Mouse (Mus musculus) lung, adult 2 months (tissue): ENCODE results near the gene Capn5. TPM values are rescaled to one million over a fixed set of nuclear protein-coding genes. Genes with fewer than 3 reads are reported as not detected.

Experiments
- DNase-seq: peaks from one replicate; pipeline ENCODE4 v3.0.0; 2022
- H3K4me1 ChIP-seq: fragments of 200-500 bp; 2 replicates; pipeline ENCODE4 v1.6.1; 2011; ENCODE audit warnings: low read length; ENCODE audit not compliant: control insufficient read depth, insufficient read depth
- H3K4me3 ChIP-seq: fragments of 200-500 bp; replicated peaks from 2 replicates; pipeline ENCODE3; 2011; ENCODE audit warnings: low read depth, mild to moderate bottlenecking, control low read depth, low read length; ENCODE audit errors: extremely low read depth
- CTCF ChIP-seq: fragments of 200-500 bp; IDR thresholded peaks from 2 replicates; pipeline ENCODE4 v1.5.1; 2011; ENCODE audit warnings: mild to moderate bottlenecking, low read length, control low read depth; ENCODE audit not compliant: insufficient read depth
- POLR2A ChIP-seq: fragments of 200-500 bp; IDR thresholded peaks from 2 replicates; pipeline ENCODE4 v1.6.1; 2011; ENCODE audit warnings: low read depth, mild to moderate bottlenecking, control low read depth, low read length, borderline replicate concordance; ENCODE audit errors: extremely low read depth
- WGBS: fragments of 180-500 bp; shearing (Covaris S2); methylation state at CpG from one replicate; pipeline ENCODE4 v1.1.7; 2018; 5-methylcytosine and 5-hydroxymethylcytosine counted together
- polyA plus RNA-seq: library from polyadenylated mRNA; depleted of rRNA; stranded (reverse); fragments of >200 nt; gene quantifications from 2 replicates; pipeline ENCODE4 v1.2.3, GENCODE M21; 2012; rRNA removed

Gene Capn5
- 19.0 and 22.2 TPM in 2 replicates for polyA plus RNA-seq

DNA sequence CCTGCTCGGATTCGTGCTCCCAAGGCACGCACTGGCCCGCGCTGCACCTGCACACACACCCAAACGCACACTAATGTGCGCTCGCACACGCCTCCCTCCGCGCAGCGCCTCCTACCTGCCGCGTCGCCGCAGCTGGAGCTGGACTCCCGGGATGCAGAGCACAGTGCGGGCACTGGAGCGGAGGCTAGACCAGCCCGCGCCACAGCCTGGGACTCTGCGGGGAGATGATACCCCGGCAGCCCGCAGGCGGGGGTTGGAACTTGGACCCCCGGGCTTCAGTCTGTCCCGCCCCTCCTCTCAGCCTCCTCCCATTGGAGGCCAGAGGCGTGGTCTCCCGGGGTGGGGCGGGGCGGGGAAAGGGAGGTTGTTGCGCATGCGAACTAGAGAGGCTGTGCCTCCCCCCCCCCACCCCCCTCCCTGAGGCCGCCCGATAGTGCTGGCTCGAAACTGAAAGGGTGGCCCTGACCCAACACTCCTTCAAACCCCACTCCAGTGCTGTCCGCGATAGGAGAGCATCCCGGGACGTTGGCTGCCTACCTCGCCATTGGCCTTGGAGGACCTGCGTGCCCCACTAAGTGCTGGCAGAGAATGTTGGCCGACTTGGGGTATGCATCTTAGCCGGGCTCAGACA is at the start of gene Capn5:
Capn5 (minus strand) TSS at position 346 of the 631 bp plus-strand sequence.
- DNase-seq: peak; percentile 74
- H3K4me1 ChIP-seq: peaks cover 8% of the 10 kb centered on the region
- peak within 1 kb of the TSS; percentile 88 for H3K4me3 ChIP-seq
- TF ChIP-seq POLR2A: peak; percentile 77; the same call in 1 of the 2 replicates
- TF ChIP-seq CTCF: peak; percentile 28; the same call in 1 of the 2 replicates
- WGBS: under 1% methylated on average over 44 of the region's 44 CpGs

DNA sequence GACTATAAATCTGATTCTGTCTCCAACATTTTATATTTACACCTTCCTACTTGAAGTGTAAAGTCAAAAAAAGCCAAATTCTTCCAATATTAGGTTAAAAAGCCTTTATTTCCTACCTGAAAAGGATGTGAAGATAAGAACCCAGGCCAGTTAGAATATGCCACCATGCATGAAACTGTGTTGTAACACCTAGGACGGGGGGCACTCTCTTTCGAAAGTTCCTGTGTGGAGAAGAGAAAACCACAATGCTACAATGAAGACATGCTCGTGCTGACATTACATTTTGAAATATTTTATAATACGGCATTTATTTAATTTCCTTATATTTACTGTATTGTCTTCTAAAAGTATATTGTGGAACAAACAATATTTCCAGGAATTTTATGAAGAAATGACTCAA is 45.7 kb upstream of the Capn5 start:
- TF ChIP-seq CTCF (no peak), POLR2A (no peak)

DNA sequence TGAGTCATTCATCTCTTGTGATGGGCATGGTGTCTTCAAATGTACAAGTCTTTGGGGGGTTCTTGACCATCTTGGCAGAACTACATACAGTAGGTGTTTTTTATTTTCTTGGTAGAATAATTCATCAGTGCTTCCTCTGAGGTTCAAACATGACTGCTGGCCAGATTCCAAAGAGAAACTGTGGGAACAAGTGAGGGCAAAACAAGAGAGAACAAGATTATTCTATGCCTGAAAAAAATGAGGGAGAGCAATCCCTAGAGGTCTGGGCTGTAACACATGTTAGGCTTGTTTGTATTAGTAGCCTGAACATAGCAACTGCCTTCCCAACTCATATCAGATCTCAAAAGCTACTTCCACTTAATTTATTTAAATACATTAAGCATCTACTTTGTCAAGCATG is 38.6 kb upstream of the Capn5 start:
- TF ChIP-seq CTCF (no peak), POLR2A (no peak)
- Histone ChIP-seq H3K4me1 (no peaks in the 10 kb centered on the region), H3K4me3 (no peak overlapping the region)
- DNase-seq: no peak

More for the DNA sequence above, 45.7 kb upstream of the Capn5 start:
- WGBS: 89% methylated on average over 4 of the region's 4 CpGs
- Histone ChIP-seq H3K4me3 (no peak overlapping the region), H3K4me1 (no peaks in the 10 kb centered on the region)
- DNase-seq: no peak

DNA sequence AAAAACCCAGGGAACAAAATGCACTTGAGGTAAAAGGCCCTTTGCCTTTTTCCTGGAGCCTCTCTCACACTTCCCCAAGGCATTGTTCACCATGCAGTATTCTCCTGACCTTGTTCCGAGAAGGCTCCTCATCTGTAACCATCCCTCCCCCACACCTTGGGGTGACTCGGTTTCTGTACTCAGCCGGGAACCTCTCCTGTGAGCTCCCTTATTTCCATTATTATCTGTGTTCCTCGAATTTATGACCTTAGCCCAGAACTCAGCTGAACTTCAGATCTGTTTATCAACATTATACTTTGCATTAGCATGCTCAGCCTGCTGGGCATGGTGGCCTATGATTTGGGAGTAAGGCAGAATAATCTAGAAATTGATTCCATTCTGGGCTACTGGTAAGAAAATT is 24.9 kb upstream of the Capn5 start:
- 57% methylated on average over 4 of the region's 4 CpGs for WGBS

DNA sequence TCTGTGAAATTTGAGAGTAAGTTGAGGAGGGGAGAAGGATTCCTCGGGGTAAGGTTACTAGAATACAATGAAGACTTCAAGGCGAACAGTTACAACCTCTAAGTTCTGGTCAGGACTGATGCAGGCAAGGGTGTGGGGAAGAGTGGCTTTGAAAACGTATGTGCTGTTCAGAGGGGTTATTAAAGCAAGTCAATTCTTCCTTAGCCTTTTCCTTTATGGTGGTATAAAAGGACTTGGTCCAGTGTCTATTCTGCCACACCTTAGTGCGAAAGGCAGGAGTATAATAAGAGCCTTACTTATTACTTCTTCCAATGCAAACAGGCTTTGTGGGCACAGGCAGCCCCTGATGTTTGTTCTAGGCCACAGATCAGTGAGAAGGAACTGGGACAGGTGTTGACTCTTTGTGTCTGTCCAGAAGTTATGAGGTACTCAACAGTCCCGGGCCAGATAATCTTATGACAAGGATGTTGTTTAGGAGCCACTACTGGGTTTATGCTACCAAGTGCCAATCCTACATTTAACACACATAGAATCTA is 23.5 kb upstream of the Capn5 start:
- Histone ChIP-seq H3K4me3 (no peak overlapping the region), H3K4me1 (peaks cover 2% of the 10 kb centered on the region)
- 75% methylated on average over 5 of the region's 5 CpGs for WGBS
- DNase-seq: no peak
- no peak for TF ChIP-seq CTCF

More for the DNA sequence above, 24.9 kb upstream of the Capn5 start:
- DNase-seq: no peak
- Histone ChIP-seq H3K4me1 (peaks cover 4% of the 10 kb centered on the region), H3K4me3 (no peak overlapping the region)
- no peak for TF ChIP-seq POLR2A
- no peak for TF ChIP-seq CTCF

DNA sequence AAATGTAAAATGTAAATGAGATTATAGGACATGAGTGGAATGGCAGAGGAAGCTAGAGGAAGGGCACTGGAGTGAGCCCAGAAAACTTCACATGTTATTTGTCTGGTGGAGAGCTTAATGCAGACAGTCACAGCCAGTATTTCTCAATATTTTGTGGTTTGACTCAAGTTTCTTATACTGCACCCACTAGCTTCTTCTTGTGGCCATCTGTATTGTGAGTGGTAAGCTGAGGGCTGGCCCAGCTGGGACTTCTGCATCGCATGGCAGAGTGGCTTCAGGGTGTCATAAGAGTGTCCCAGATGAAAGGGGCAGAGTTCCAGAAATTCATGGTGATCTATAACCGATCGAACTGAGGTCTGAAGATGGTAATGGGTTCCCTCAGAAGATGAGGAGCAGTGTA is 22.3 kb upstream of the Capn5 start:
- no peak overlapping the region for H3K4me3 ChIP-seq
- whole genome bisulfite sequencing: 82% methylated on average over 3 of the region's 3 CpGs
- H3K4me1 ChIP-seq: no peaks in the 10 kb centered on the region; the same call in 1 of the 2 replicates
- no peak for DNase-seq
- TF ChIP-seq POLR2A: no peak
- no peak for TF ChIP-seq CTCF

DNA sequence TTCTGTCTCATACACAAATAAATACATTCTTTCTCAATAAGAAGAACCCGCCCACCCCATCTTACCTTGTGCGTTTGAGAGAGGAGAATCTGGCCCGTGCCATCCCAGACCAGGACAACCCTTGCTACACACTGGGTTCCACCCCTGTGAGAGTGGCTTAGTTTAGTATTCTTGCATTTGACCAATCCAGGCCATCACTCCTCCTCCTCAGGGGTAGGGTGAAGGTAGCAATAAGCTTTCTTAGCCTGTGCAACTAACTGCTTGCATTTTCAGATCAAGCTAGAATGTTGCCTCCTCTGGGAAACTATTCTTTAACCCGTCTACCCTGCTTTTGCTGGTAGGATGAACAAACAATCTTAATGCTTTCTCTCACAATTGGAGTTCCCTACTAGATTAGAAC is 21.3 kb upstream of the Capn5 start, which contains the start of gene B3gnt6:
B3gnt6 (minus strand) TSS at position 101 of the 400 bp plus-strand sequence.
- TF ChIP-seq POLR2A: no peak
- TF ChIP-seq CTCF: no peak
- Histone ChIP-seq H3K4me3 (no peak within 1 kb of the TSS), H3K4me1 (peaks cover 1% of the 10 kb centered on the region)
- DNase-seq: no peak
- WGBS: 95% methylated on average over 4 of the region's 4 CpGs

DNA sequence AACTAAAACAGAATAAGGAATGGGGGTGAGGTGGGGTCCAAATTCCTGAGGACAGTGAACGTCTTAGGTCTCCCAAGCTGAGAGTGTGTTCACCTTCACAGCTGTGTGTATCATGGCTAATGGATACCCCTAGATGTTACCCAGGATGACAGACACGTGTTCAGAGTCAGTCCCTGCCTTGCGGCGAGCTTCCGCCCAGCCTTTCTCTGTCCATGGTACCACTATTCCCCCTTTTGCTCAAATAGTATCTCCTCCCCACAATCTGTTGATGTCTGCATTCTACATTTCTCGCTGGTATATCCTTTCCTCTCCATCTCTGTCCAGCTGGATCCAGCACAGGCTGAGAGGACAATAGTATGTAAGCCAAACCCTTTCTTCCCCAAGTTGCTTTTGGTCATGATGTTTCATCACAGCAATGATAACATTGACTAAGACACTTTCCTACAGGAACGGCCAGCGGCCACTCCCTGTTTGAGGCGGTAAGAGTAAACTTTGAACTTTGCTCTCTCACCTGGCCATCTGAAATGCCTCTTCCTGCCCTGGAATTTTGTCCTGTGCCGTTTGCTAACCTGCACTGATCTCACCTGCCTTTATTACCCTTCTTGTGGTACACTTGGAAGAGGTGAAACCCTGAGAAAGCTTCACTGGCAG is 17.2 kb upstream of the Capn5 start:
- no peak overlapping the region for H3K4me3 ChIP-seq
- WGBS: 46% methylated on average over 10 of the region's 10 CpGs
- TF ChIP-seq CTCF (no peak), POLR2A (no peak)
- no peak for DNase-seq
- peaks cover 11% of the 10 kb centered on the region for H3K4me1 ChIP-seq

DNA sequence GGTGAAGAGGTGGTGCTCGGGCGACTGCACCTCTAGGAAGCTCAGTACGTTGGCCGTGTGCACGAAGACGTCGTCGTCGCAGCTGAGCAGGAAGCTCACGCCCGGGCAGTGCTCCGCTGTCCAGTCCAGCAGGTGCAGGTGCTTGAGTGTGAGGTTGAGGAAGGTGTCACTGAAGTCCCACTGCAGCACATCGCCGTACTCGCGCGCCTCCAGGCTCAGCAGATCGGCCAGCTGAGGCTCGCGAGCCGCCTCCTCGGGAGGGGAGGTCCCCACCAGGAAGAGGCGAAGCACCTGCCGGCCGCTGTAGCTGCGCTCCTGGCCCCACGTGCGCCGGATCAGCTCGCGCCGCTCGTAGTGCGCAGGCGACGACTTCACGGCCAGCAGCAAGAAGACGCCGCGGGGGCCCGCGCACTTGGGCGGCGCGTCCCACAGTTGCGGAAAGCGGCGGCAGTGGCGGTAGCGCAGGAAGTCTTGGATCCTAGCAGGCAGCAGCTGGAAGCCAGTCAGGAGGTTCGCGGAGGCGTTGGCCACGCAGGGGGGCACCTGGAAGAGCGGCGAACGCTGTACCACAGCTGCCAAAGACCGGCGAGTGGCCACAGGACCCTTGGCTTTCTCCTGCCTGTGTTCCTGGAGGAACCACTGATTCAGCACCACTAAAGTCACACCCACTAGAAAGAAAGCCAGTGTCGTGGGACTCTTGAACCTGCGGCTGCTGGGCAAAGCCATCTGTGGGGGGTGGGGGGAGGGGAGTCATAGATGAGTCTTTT is 16.1 kb upstream of the Capn5 start:
- WGBS: 2% methylated on average over 61 of the region's 61 CpGs
- TF ChIP-seq CTCF (no peak), POLR2A (no peak)

More for the DNA sequence above, 16.1 kb upstream of the Capn5 start:
- H3K4me3 ChIP-seq: peak overlapping the region; percentile 52
- no peak for DNase-seq
- H3K4me1 ChIP-seq: peaks cover 11% of the 10 kb centered on the region
